Mouse (Mus musculus): Measurements from ENCODE around the gene Zfp687. TPM values are rescaled to one million over a fixed set of nuclear protein-coding genes. Genes with fewer than 3 reads are reported as not detected.
A peak's percentile ranks its signal among the peaks of the same experiment; 100 is the strongest.

Gene Zfp687
- polyA plus RNA-seq (2015; fragmentation: Nextera tagmentation; extraction: Ambion mirVana), result 7.2 and 7.4 TPM in 2 replicates

DNA sequence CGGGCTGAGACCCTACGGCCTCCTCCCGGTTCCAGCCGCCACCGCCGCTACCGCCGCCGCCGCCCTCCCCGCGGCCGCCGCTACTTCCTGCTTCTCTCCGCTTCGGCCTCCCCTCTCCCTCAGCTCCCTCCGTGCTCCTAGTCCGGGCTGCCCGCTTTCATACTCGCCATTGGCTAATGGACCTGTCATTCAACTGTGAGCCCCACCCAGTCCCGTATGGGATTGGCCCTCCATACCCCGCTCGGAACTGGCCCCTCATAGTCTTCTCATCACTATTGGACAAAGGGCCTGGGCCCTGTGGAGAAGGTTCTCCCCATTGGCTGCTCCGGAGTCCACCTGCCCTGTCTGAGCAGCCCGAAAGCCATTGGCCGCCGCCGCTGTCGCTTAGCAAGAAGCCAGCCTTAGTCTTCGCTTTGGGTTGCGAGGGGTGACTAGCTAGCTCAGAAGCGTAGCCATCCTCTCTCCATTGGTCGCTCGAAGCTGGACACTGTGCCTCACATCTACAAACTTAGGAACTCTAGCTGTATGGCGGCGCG is at the start of gene Zfp687:
Gene Zfp687, minus strand, starts transcription at position 112 of the 536 bp plus-strand sequence.
- H3K36me3 ChIP-seq (replicated peaks), result peaks cover 35% of the 10 kb centered on the region
- ATAC-seq (ENCODE audit: insufficient read depth), result peak; percentile 99
- H3K27ac ChIP-seq (replicated peaks), result peak within 1 kb of the TSS; percentile 97
- WGBS (ENCODE audit: insufficient replicate concordance), result under 1% methylated on average over 36 of the region's 37 CpGs
- H3K4me3 ChIP-seq (replicated peaks), result peak within 1 kb of the TSS; percentile 88
- H3K4me2 ChIP-seq, result peak within 1 kb of the TSS; percentile 97
- H3K27me3 ChIP-seq, result no peaks in the 10 kb centered on the region
- no peaks in the 10 kb centered on the region for H3K9me3 ChIP-seq (replicated peaks)
- peaks cover 45% of the 10 kb centered on the region for H3K4me1 ChIP-seq (replicated peaks)
- H3K9ac ChIP-seq, result peak within 1 kb of the TSS; percentile 86

DNA sequence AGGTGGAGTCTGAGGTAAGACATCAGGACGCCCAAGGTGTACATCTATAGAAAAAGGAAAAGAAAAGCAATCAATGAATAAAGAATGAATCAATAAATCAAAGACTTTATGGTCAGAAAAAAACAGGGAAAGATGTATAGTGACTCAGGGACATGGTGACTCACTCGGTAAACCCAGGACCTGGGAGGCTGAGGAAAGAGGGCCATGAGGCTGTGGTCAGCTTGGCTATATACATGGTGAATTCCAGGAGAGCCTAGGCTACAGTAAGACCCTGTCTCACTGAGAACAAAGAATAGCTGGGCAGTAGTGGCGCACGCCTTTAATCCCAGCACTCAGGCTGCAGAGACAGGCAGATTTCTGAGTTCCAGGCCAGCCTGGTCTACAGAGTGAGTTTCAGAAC is 48.5 kb upstream of the Zfp687 start:
- 81% methylated on average over 4 of the region's 4 CpGs for WGBS (ENCODE audit: insufficient replicate concordance)
- Histone ChIP-seq H3K9ac (no peak overlapping the region), H3K27me3 (no peaks in the 10 kb centered on the region), H3K4me2 (no peak overlapping the region), H3K4me1 (replicated peaks) (0 out of 2 replicates have a peak, but pooled peaks cover 5% of the 10 kb centered on the region), H3K4me3 (replicated peaks) (no peak overlapping the region), H3K9me3 (replicated peaks) (no peaks in the 10 kb centered on the region), H3K27ac (replicated peaks) (no peak overlapping the region), H3K36me3 (replicated peaks) (peaks cover 99% of the 10 kb centered on the region)
- ATAC-seq (ENCODE audit: insufficient read depth), result no peak

DNA sequence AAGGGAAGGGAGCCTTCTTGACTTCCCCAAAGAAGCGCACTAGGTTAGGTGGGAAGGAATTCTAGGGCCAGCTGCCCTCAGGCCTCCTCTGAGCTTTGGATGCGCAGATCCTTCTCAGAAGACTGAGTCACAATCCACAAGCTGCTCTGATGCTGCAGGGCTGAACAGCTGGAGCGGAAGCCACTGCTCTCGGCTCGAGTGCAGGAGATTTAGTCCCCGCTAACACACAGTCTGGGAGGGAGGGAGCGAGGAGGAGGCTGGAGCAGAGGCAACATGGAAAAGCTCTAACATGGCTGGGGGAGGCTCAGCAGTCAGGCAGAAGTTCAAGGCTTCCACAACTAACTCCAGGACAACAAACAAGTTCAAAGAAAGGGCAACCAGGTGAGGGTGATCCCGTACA is 42.8 kb upstream of the Zfp687 start:
- H3K4me1 ChIP-seq (replicated peaks), result peaks cover 33% of the 10 kb centered on the region
- H3K4me2 ChIP-seq, result no peak overlapping the region
- peaks cover 55% of the 10 kb centered on the region for H3K36me3 ChIP-seq (replicated peaks)
- WGBS (ENCODE audit: insufficient replicate concordance), result 85% methylated on average over 8 of the region's 8 CpGs
- H3K4me3 ChIP-seq (replicated peaks), result no peak overlapping the region
- no peak overlapping the region for H3K27ac ChIP-seq (replicated peaks)
- H3K9me3 ChIP-seq (replicated peaks), result no peaks in the 10 kb centered on the region
- H3K27me3 ChIP-seq, result no peaks in the 10 kb centered on the region
- no peak for ATAC-seq (ENCODE audit: insufficient read depth)
- no peak overlapping the region for H3K9ac ChIP-seq

DNA sequence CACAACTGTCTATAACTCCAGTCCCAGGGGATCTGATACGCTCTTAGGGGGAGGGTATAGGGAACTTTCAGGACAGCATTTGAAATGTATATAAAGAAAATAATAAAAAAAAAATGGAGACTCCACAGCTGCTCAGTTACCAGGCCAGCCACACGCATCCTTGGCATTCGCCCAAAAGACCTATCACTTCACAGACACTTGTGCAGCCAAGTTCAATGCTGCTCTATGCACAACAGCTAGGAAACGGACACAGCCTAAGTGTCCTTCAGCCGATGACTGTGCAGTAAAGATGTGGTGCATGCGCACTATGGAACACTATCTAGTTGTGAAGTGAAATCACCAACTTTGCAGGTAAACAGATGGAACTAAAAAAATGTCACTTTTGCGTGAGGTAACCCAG is 41.0 kb upstream of the Zfp687 start:
- Histone ChIP-seq H3K27me3 (no peaks in the 10 kb centered on the region), H3K4me3 (replicated peaks) (no peak overlapping the region), H3K4me1 (replicated peaks) (peaks cover 34% of the 10 kb centered on the region), H3K27ac (replicated peaks) (peak overlapping the region; percentile 48; the same call in 1 of the 2 replicates), H3K4me2 (no peak overlapping the region), H3K9me3 (replicated peaks) (no peaks in the 10 kb centered on the region), H3K9ac (no peak overlapping the region), H3K36me3 (replicated peaks) (peaks cover 37% of the 10 kb centered on the region)
- 30% methylated on average over 7 of the region's 7 CpGs for WGBS (ENCODE audit: insufficient replicate concordance)
- no peak for ATAC-seq (ENCODE audit: insufficient read depth)

DNA sequence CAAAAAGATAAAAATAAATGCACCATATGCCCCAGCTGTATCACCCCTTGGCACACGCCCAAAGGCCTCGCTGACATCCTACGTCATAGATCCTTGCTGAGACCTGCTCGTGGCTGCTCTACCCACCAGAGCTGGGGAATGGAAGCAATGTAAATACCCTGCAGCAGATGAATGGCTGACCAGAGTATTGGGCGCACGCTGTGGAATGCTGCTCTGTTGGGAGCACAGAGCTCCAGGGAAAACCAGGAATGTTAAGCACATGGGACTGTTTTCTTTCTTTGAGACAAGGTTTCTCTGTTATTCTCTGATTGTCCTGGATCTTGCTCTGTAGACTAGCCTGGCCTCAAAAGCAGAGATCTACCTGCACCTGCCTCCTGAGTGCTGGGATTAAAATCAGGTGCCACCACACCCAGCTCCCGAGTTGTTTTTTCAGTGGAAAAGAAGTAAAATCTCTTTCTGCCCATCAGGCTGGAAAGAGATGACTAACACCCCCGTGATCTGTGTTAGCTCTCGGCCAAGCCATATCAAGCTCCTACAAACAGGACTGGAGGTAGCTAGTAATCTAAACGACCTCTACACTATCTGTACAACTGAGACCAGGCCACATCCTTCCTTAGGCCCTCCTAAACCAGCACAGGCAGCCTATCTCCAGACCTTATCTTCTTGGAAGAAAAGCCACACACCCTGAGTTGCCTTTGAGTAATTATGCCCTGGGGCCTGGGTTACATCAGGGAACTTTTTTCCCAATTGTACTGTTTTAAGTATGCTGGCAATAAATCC is 39.4 kb upstream of the Zfp687 start:
- Histone ChIP-seq H3K4me2 (peak overlapping the region; percentile 51), H3K9ac (0 out of 2 replicates have a peak overlapping the region, but pooled peaks have one; percentile 6), H3K36me3 (replicated peaks) (peaks cover 21% of the 10 kb centered on the region), H3K9me3 (replicated peaks) (no peaks in the 10 kb centered on the region), H3K27ac (replicated peaks) (peak overlapping the region; percentile 80), H3K4me1 (replicated peaks) (peaks cover 34% of the 10 kb centered on the region), H3K4me3 (replicated peaks) (no peak overlapping the region), H3K27me3 (no peaks in the 10 kb centered on the region)
- peak; percentile 89 for ATAC-seq (ENCODE audit: insufficient read depth)
- 15% methylated on average over 10 of the region's 10 CpGs for WGBS (ENCODE audit: insufficient replicate concordance)

DNA sequence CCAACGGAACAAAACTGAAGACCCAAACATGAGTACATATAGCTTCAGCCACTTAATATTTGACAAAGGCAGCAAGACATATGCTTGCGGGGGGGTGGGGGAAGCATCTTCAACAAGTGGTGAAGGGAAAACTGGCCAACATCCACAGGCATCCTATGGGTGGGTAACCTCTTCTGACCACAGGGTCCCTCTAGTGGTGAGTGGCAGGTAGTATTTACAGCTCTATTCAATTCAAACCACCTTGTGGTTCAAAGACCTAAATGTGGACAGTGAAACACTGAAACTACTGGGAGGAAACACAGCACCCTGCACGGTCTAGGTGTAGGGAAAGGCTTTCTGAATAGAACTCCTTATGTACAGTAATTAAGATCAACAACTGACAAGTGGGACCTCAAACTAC is 38.5 kb upstream of the Zfp687 start:
- Histone ChIP-seq H3K4me2 (no peak overlapping the region), H3K4me3 (replicated peaks) (no peak overlapping the region), H3K36me3 (replicated peaks) (peaks cover 11% of the 10 kb centered on the region), H3K27ac (replicated peaks) (no peak overlapping the region), H3K27me3 (no peaks in the 10 kb centered on the region), H3K4me1 (replicated peaks) (peaks cover 34% of the 10 kb centered on the region), H3K9me3 (replicated peaks) (no peaks in the 10 kb centered on the region), H3K9ac (no peak overlapping the region)
- no peak for ATAC-seq (ENCODE audit: insufficient read depth)
- WGBS (ENCODE audit: insufficient replicate concordance), result 26% methylated on average over 3 of the region's 3 CpGs

DNA sequence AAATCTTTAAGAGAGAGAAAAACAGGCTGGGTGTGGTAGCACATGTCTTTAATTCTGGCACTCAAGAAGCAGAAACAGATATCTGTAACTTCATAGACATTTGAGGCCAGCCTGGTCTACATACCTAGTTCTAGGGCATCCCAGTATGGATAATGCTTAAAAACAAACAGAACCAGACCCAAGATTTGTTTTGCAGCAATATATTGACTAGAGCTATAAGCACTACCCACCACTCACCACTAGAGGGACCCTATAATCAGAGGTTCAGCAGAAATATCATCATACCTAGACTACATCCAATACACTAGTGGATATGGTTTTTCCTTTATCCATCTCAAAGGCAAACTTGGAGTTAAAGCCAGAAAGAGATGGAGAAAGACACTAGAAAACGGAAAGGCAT is 37.7 kb upstream of the Zfp687 start:
- H3K27me3 ChIP-seq, result no peaks in the 10 kb centered on the region
- ATAC-seq (ENCODE audit: insufficient read depth), result no peak
- H3K4me2 ChIP-seq, result no peak overlapping the region
- H3K9ac ChIP-seq, result no peak overlapping the region
- H3K4me3 ChIP-seq (replicated peaks), result no peak overlapping the region
- no peak overlapping the region for H3K27ac ChIP-seq (replicated peaks)
- no peaks in the 10 kb centered on the region for H3K9me3 ChIP-seq (replicated peaks)
- WGBS (ENCODE audit: insufficient replicate concordance), result 27% methylated on average over 1 of the region's 1 CpGs
- peaks cover 3% of the 10 kb centered on the region for H3K36me3 ChIP-seq (replicated peaks)
- H3K4me1 ChIP-seq (replicated peaks), result peaks cover 34% of the 10 kb centered on the region

DNA sequence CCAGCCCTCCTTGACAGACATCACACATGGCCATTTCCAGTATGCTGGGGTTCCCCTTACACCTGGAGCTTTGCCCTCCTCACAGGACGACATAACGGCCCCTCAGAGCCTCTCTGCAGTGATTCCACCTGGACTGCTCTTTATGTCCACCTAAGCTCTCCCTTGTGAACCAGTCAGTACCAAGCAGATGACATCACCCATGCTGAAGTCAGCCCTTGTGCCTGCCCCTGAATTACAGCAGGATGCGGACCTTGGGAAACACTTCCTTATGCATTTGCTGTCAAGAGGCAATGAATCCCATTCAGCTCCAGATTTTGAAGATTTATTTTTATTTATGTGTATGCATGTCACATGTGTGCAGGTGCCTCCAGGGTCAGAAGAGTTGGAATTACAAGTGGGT is 32.7 kb upstream of the Zfp687 start:
- H3K4me1 ChIP-seq (replicated peaks), result peaks cover 40% of the 10 kb centered on the region
- no peak overlapping the region for H3K27ac ChIP-seq (replicated peaks)
- 73% methylated on average over 3 of the region's 3 CpGs for WGBS (ENCODE audit: insufficient replicate concordance)

DNA sequence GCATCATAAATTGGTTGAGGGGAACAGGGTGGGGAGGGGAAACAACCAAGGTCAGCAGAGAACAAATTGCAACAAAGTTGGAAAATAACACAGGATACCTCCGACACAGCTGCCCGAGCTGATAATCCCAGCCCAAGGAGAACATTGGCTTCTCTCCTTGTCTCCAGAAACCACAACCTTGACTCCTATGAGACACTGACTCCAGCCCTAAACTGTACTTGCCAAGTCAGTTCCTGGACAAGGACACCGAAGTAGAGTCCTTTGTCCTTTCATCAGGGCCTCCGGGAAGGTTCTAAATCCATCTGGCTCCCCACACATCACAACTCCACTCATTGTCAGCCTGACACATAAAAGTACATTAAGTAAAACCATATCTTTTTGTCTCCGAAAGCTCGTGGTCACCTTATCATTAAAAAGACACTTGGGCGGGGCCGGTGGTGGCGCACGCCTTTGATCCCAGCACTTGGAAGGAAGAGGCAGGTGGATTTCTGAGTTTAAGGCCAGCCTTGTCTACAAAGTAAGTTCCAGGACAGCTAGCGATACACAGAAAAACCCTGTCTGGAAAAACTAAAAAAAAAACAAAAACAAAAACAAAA is 31.3 kb upstream of the Zfp687 start:
- Histone ChIP-seq H3K4me2 (peak overlapping the region; percentile 53), H3K27ac (replicated peaks) (peak overlapping the region; percentile 60), H3K36me3 (replicated peaks) (no peaks in the 10 kb centered on the region), H3K9me3 (replicated peaks) (no peaks in the 10 kb centered on the region), H3K4me3 (replicated peaks) (peak overlapping the region; percentile 7; the same call in 1 of the 2 replicates), H3K27me3 (no peaks in the 10 kb centered on the region), H3K9ac (peak overlapping the region; percentile 9; the same call in 1 of the 2 replicates), H3K4me1 (replicated peaks) (peaks cover 46% of the 10 kb centered on the region)
- WGBS (ENCODE audit: insufficient replicate concordance), result 20% methylated on average over 11 of the region's 11 CpGs
- no peak for ATAC-seq (ENCODE audit: insufficient read depth)

More for the DNA sequence above, 32.7 kb upstream of the Zfp687 start:
- ATAC-seq (ENCODE audit: insufficient read depth), result no peak
- Histone ChIP-seq H3K9ac (no peak overlapping the region), H3K27me3 (no peaks in the 10 kb centered on the region), H3K4me2 (no peak overlapping the region), H3K4me3 (replicated peaks) (no peak overlapping the region), H3K36me3 (replicated peaks) (no peaks in the 10 kb centered on the region), H3K9me3 (replicated peaks) (no peaks in the 10 kb centered on the region)

DNA sequence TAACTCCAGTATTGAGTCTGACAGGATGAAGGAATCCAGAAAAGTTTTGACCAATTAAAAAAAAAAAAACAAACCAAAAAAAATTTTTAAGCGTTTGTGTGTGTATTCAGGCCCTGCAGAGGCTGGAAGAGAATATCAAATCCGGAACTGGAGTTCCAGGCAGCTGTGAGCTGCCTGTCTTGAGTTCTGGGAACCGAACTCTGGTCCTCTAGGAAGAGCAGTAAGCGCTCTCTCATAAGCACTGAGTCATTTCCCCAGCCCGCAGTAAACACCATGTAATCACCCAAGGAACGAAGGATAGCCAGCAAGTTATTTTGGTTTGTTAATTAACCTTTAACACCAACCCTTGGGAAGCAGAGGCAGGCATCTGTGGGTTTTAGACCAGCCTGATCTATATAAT is 28.0 kb upstream of the Zfp687 start:
- ATAC-seq (ENCODE audit: insufficient read depth), result no peak
- 0 out of 2 replicates have a peak overlapping the region, but pooled peaks have one; percentile 69 for H3K4me2 ChIP-seq
- WGBS (ENCODE audit: insufficient replicate concordance), result 46% methylated on average over 6 of the region's 6 CpGs
- peaks cover 67% of the 10 kb centered on the region for H3K4me1 ChIP-seq (replicated peaks)
- peak overlapping the region; percentile 75 for H3K27ac ChIP-seq (replicated peaks)
- H3K4me3 ChIP-seq (replicated peaks), result no peak overlapping the region
- H3K36me3 ChIP-seq (replicated peaks), result peaks cover 16% of the 10 kb centered on the region
- no peaks in the 10 kb centered on the region for H3K27me3 ChIP-seq
- H3K9ac ChIP-seq, result no peak overlapping the region
- H3K9me3 ChIP-seq (replicated peaks), result no peaks in the 10 kb centered on the region

DNA sequence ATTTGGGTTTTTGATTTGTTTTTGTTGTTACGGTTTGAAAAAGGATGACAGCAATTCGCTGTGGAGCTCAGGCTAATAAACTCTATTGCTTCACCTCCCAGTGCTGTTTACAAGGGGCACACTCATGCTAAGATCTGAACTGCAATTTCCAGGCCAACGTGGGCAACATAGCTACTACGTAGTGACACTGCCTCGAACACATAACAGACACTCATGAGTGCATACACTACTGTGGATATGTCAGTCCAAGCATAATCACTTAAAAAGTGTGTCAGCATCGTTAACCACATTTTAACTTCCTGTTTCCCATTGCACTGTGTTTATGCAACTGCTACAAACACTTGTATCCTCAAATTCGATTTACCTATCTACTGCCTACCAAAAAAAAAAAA is 27.6 kb upstream of the Zfp687 start:
- Histone ChIP-seq H3K4me2 (peak overlapping the region; percentile 69), H3K27ac (replicated peaks) (peak overlapping the region; percentile 75), H3K4me1 (replicated peaks) (peaks cover 65% of the 10 kb centered on the region), H3K9ac (peak overlapping the region; percentile 81), H3K9me3 (replicated peaks) (no peaks in the 10 kb centered on the region), H3K27me3 (no peaks in the 10 kb centered on the region), H3K4me3 (replicated peaks) (peak overlapping the region; percentile 75), H3K36me3 (replicated peaks) (peaks cover 20% of the 10 kb centered on the region)
- WGBS (ENCODE audit: insufficient replicate concordance), result 6% methylated on average over 7 of the region's 7 CpGs
- ATAC-seq (ENCODE audit: insufficient read depth), result peak; percentile 24
